Mouse (Mus musculus) thymus, postnatal 4 days (tissue): ENCODE measurements at regions not wholly inside any gene's neighbourhood (a gene's known extent, or its start where the extent isn't known, plus 50 kb on each side); places are given as distances from the start of the nearest gene placed in this dataset.

ENCODE experiments used
- DNase-seq: peaks from one replicate; pipeline ENCODE4 v3.0.0; 2021

GRCm38 (mm10) chr15:68014605-68015305 lies 1514.0 kb upstream of the Lrrc6 start:
- DNase-seq = no peak

- DNase-seq = no peak
Observed at GRCm38 (mm10) chr15:68011162-68011561, 1510.5 kb upstream of the Lrrc6 start.

- no peak for DNase-seq
Observed at GRCm38 (mm10) chr15:68010189-68010588, 1509.5 kb upstream of the Lrrc6 start.

- DNase-seq = no peak
Observed at GRCm38 (mm10) chr15:68004798-68005197, 1504.1 kb upstream of the Lrrc6 start.

- no peak for DNase-seq
Observed at GRCm38 (mm10) chr15:67996532-67996931, 1495.8 kb upstream of the Lrrc6 start.

- DNase-seq = no peak
Observed at GRCm38 (mm10) chr15:67989428-67990272, 1488.9 kb upstream of the Lrrc6 start.

GRCm38 (mm10) chr15:67987941-67988340 lies 1487.2 kb upstream of the Lrrc6 start:
- no peak for DNase-seq

GRCm38 (mm10) chr15:67983253-67983652 lies 1482.5 kb upstream of the Lrrc6 start:
- peak; percentile 31 for DNase-seq

- no peak for DNase-seq
Observed at GRCm38 (mm10) chr15:67981876-67982275, 1481.2 kb upstream of the Lrrc6 start.

GRCm38 (mm10) chr15:67979451-67979850 lies 1478.7 kb upstream of the Lrrc6 start:
- DNase-seq = no peak

GRCm38 (mm10) chr15:67977210-67977609 lies 1476.5 kb upstream of the Lrrc6 start:
- DNase-seq = no peak

- no peak for DNase-seq
Observed at GRCm38 (mm10) chr15:67971998-67972397, 1471.3 kb upstream of the Lrrc6 start.

GRCm38 (mm10) chr15:67954216-67954615 lies 1453.5 kb upstream of the Lrrc6 start:
- DNase-seq = no peak

GRCm38 (mm10) chr15:67950281-67951040 lies 1449.8 kb upstream of the Lrrc6 start:
- DNase-seq = no peak

- no peak for DNase-seq
Observed at GRCm38 (mm10) chr15:67944330-67945082, 1443.8 kb upstream of the Lrrc6 start.

GRCm38 (mm10) chr15:67943046-67943445 lies 1442.3 kb upstream of the Lrrc6 start:
- DNase-seq = no peak

- DNase-seq = no peak
Observed at GRCm38 (mm10) chr15:67940510-67940909, 1439.8 kb upstream of the Lrrc6 start.

GRCm38 (mm10) chr15:67924885-67925284 lies 1424.2 kb upstream of the Lrrc6 start:
- DNase-seq = no peak

- no peak for DNase-seq
Observed at GRCm38 (mm10) chr15:67907034-67907433, 1406.3 kb upstream of the Lrrc6 start.

GRCm38 (mm10) chr15:67905279-67905678 lies 1404.6 kb upstream of the Lrrc6 start:
- no peak for DNase-seq

- DNase-seq = no peak
Observed at GRCm38 (mm10) chr15:67904646-67905045, 1403.9 kb upstream of the Lrrc6 start.

- no peak for DNase-seq
Observed at GRCm38 (mm10) chr15:67902982-67903381, 1402.3 kb upstream of the Lrrc6 start.

GRCm38 (mm10) chr15:67901191-67901601 lies 1400.5 kb upstream of the Lrrc6 start:
- DNase-seq = no peak
